Mouse (Mus musculus): ENCODE measurements at regions not wholly inside any gene's neighbourhood (a gene's known extent, or its start where the extent isn't known, plus 50 kb on each side); places are given as distances from the start of the nearest gene placed in this dataset.
A peak's percentile ranks its signal among the peaks of the same experiment; 100 is the strongest.

GRCm38 (mm10) chr17:31775966-31776365, 79.6 kb downstream of the Sik1 start:
- DNase-seq (ENCODE audit: low spot score in 2 of 2) = no peak

- peak; percentile 42 to 51 for DNase-seq (ENCODE audit: low spot score in 2 of 2)
Observed at GRCm38 (mm10) chr17:31776949-31777607, 78.5 kb downstream of the Sik1 start.

- no peak for DNase-seq (ENCODE audit: low spot score in 2 of 2)
Observed at GRCm38 (mm10) chr17:31777751-31778150, 77.9 kb downstream of the Sik1 start.

- DNase-seq (ENCODE audit: low spot score in 2 of 2) = no peak
Observed at GRCm38 (mm10) chr17:31779466-31779865, 76.1 kb downstream of the Sik1 start.

- DNase-seq (ENCODE audit: low spot score in 2 of 2) = no peak
Observed at GRCm38 (mm10) chr17:31782251-31782650, 73.4 kb downstream of the Sik1 start.

- no peak for DNase-seq (ENCODE audit: low spot score in 2 of 2)
Observed at GRCm38 (mm10) chr17:31783071-31783470, 72.5 kb downstream of the Sik1 start.

- DNase-seq (ENCODE audit: low spot score in 2 of 2) = no peak
Observed at GRCm38 (mm10) chr17:31788316-31788715, 67.3 kb downstream of the Sik1 start.

- DNase-seq (ENCODE audit: low spot score in 2 of 2) = no peak
Observed at GRCm38 (mm10) chr17:31789068-31789583, 66.5 kb downstream of the Sik1 start.

- peak in 1 of 2 experiments; percentile 49 for DNase-seq (ENCODE audit: low spot score in 2 of 2)
Observed at GRCm38 (mm10) chr17:31789906-31790279, 65.7 kb downstream of the Sik1 start.

- peak; percentile 58 to 62 for DNase-seq (ENCODE audit: low spot score in 2 of 2)
Observed at GRCm38 (mm10) chr17:31790280-31791063, 65.1 kb downstream of the Sik1 start.

GRCm38 (mm10) chr17:31791656-31792055, 63.9 kb downstream of the Sik1 start:
- no peak for DNase-seq (ENCODE audit: low spot score in 2 of 2)

- no peak for DNase-seq (ENCODE audit: low spot score in 2 of 2)
Observed at GRCm38 (mm10) chr17:31793040-31793439, 62.6 kb downstream of the Sik1 start.

GRCm38 (mm10) chr17:31793521-31793920, 62.1 kb downstream of the Sik1 start:
- DNase-seq (ENCODE audit: low spot score in 2 of 2) = peak in 1 of 2 experiments; percentile 50

GRCm38 (mm10) chr17:31793964-31794363, 61.6 kb downstream of the Sik1 start:
- DNase-seq (ENCODE audit: low spot score in 2 of 2) = no peak

Measured in layer of hippocampus, postnatal 10 days (tissue).